Mouse (Mus musculus): ENCODE results near the gene Gm5965. TPM values are rescaled to one million over a fixed set of nuclear protein-coding genes. Genes with fewer than 3 reads are reported as not detected.
"Not testable (repeated sequence)": the region's sequence is repeated elsewhere in the genome, so short reads cannot be mapped to it uniquely, and the experiment has no call there.

Gm5965 gene
- not detected in 2 replicates for polyA plus RNA-seq (2015; fragmentation: Nextera tagmentation; extraction: Ambion mirVana)

- Histone ChIP-seq H3K36me3 (no peaks in the 10 kb centered on the region), H3K27me3 (no peaks in the 10 kb centered on the region), H3K4me2 (no peak within 1 kb of the TSS), H3K4me1 (replicated peaks) (no peaks in the 10 kb centered on the region), H3K9ac (no peak within 1 kb of the TSS), H3K4me3 (no peak within 1 kb of the TSS), H3K9me3 (no peaks in the 10 kb centered on the region), H3K27ac (replicated peaks) (no peak within 1 kb of the TSS)
- no peak for ATAC-seq (ENCODE audit: low read depth)
- WGBS, result 88% methylated on average over 5 of the region's 6 CpGs
These were observed at the start of gene Gm5965 for GRCm38 (mm10) chr16:88777596-88777995. Gene Gm5965 (plus strand): TSS chr16:88777896.

- no peak within 1 kb of the TSS for H3K9ac ChIP-seq
- ATAC-seq (ENCODE audit: low read depth), result no peak
These were observed 48.9 kb upstream of the Gm5965 start, which contains the start of gene Krtap13-1 for GRCm38 (mm10) chr16:88728812-88729275. Gene Krtap13-1 (plus strand): TSS chr16:88728862.

DNA sequence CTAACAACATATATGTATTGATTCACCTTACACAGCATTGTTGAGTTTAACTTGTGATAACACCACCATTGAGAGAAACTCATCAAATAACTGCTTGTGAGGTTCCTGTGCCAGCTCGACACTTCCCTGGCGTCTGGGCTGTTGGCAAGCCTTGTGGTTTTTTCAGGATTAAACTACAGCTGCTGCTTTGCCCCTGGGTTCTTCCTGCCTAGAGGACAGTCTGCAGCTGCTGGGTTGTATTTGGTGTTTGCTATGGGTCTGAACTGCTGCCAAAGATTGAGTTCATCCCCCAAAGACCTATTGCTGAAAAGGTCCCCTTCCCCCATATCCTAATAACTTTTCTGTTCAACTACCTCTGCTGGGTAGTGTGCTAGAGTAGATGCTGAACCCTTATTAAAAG, 42.3 kb upstream of the Gm5965 start:
- no peak overlapping the region for H3K4me3 ChIP-seq
- WGBS, result 72% methylated on average over 2 of the region's 2 CpGs

More at GRCm38 (mm10) chr16:88728812-88729275, 48.9 kb upstream of the Gm5965 start, which contains the start of gene Krtap13-1:
- Histone ChIP-seq H3K36me3 (no peaks in the 10 kb centered on the region), H3K27ac (replicated peaks) (no peak within 1 kb of the TSS), H3K9me3 (no peaks in the 10 kb centered on the region), H3K4me2 (no peak within 1 kb of the TSS), H3K27me3 (no peaks in the 10 kb centered on the region), H3K4me3 (no peak within 1 kb of the TSS), H3K4me1 (replicated peaks) (no peaks in the 10 kb centered on the region)
- 82% methylated on average over 4 of the region's 4 CpGs for WGBS

DNA sequence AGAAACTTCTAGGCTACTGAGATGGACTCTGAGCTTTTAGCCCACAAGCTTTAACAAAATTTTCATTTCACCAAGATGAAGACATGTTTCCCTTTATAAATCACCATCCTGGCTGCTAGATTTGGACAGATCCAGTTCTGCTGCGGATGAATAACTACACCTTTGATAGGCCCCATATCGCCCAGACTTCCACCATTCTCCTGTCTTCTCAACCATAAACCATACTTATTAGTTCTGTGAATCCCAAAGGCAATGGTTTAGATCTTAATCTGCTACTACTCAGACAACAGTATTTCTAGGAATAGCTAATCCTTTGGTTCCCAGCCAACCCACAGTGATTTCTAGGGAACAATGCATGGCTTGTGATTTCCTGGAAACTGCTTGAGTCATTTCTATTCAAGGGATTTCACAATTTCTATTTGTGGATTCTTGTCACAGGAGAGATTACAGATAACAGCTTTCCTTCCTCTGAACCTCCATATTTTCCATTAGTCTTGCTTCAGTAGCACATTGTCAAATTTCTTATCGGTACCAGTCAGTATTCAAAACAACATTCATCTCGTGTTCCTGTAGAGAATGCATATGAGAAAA, 32.9 kb upstream of the Gm5965 start:
- no peak for ATAC-seq (ENCODE audit: low read depth)
- H3K27ac ChIP-seq (replicated peaks), result no peak overlapping the region
- H3K4me3 ChIP-seq, result no peak overlapping the region
- no peaks in the 10 kb centered on the region for H3K27me3 ChIP-seq
- 67% methylated on average over 4 of the region's 4 CpGs for WGBS
- no peaks in the 10 kb centered on the region for H3K9me3 ChIP-seq
- H3K4me2 ChIP-seq, result no peak overlapping the region
- no peak overlapping the region for H3K9ac ChIP-seq
- no peaks in the 10 kb centered on the region for H3K36me3 ChIP-seq
- no peaks in the 10 kb centered on the region for H3K4me1 ChIP-seq (replicated peaks)

More for the DNA sequence above, 42.3 kb upstream of the Gm5965 start:
- no peaks in the 10 kb centered on the region for H3K36me3 ChIP-seq
- H3K27me3 ChIP-seq, result no peaks in the 10 kb centered on the region
- no peaks in the 10 kb centered on the region for H3K4me1 ChIP-seq (replicated peaks)
- H3K4me2 ChIP-seq, result no peak overlapping the region
- H3K27ac ChIP-seq (replicated peaks), result no peak overlapping the region
- no peak for ATAC-seq (ENCODE audit: low read depth)
- no peak overlapping the region for H3K9ac ChIP-seq
- no peaks in the 10 kb centered on the region for H3K9me3 ChIP-seq

DNA sequence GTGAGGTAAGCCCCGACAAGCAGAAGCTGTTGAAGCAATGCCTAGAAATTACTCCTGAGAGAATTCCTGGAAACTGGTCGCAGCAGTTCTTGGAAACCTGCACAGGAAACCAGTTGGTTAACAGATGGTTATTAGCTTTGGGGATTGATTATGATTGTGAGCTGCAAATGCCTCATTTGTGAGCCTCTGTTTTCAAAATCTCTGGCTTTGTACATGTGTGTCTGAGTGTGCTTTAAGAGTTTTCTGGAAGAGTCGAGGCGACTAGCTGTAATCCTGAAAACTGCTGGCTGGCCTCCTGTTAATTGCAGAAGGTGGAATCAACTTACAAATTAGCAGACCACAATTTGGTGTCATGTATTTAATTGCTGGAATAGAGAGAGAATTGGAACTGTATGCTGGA, 29.8 kb upstream of the Gm5965 start:
- H3K4me3 ChIP-seq, result no peak overlapping the region
- no peak overlapping the region for H3K27ac ChIP-seq (replicated peaks)
- H3K9me3 ChIP-seq, result no peaks in the 10 kb centered on the region
- no peak for ATAC-seq (ENCODE audit: low read depth)
- no peaks in the 10 kb centered on the region for H3K4me1 ChIP-seq (replicated peaks)
- no peaks in the 10 kb centered on the region for H3K36me3 ChIP-seq
- WGBS, result 64% methylated on average over 4 of the region's 4 CpGs
- H3K27me3 ChIP-seq, result no peaks in the 10 kb centered on the region
- no peak overlapping the region for H3K9ac ChIP-seq
- H3K4me2 ChIP-seq, result no peak overlapping the region

DNA sequence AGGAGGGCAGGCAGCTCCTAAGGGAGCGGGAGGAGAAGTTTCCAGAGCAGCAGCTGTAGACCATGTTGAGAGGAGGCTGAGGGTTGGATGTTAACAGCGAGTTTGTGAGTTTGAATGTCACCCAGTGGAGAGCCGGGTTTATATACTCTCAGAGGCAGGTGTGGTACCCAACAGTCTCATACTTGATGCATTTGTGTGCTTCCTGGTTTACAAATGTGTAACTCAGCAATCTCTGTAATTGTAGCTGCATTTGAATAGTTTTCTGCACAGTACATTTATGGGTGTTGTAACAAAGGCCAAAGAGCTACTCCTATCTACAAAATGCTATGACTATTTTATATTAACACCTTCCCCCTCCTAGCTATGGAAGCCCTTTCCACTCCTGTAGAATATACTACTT, 26.2 kb upstream of the Gm5965 start, which contains the start of gene Krtap13:
Gene Krtap13, minus strand, starts transcription at position 101 of the 400 bp plus-strand sequence.
- ATAC-seq (ENCODE audit: low read depth); H3K36me3 ChIP-seq; H3K4me1 ChIP-seq (replicated peaks); H3K9me3 ChIP-seq; H3K4me3 ChIP-seq; H3K9ac ChIP-seq; H3K27ac ChIP-seq (replicated peaks); H3K27me3 ChIP-seq; H3K4me2 ChIP-seq: not testable (repeated sequence)
- 95% methylated on average over 3 of the region's 3 CpGs for WGBS

DNA sequence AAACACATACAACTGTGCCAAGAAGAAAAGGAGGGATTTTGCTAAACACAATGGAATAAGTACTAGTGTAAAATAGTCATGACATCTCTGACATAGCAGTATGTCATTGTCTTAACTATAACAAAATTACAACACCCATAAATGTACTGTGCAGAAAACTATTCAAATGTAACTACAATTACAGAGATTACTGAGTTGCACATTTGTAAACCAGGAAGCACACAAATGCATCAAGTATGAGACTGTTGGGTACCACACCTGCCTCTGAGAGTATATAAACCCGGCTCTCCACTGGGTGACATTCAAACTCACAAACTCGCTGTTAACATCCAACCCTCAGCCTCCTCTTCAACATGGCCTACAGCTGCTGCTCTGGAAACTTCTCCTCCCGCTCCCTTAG, 19.1 kb upstream of the Gm5965 start, which contains the start of gene 2310034C09Rik:
Gene 2310034C09Rik, plus strand, starts transcription at position 301 of the 400 bp plus-strand sequence.
- not testable (repeated sequence) for H3K4me2 ChIP-seq; H3K27ac ChIP-seq (replicated peaks); H3K27me3 ChIP-seq; H3K9ac ChIP-seq; H3K4me3 ChIP-seq; H3K36me3 ChIP-seq; ATAC-seq (ENCODE audit: low read depth); H3K9me3 ChIP-seq; H3K4me1 ChIP-seq (replicated peaks)
- WGBS, result 87% methylated on average over 3 of the region's 3 CpGs

DNA sequence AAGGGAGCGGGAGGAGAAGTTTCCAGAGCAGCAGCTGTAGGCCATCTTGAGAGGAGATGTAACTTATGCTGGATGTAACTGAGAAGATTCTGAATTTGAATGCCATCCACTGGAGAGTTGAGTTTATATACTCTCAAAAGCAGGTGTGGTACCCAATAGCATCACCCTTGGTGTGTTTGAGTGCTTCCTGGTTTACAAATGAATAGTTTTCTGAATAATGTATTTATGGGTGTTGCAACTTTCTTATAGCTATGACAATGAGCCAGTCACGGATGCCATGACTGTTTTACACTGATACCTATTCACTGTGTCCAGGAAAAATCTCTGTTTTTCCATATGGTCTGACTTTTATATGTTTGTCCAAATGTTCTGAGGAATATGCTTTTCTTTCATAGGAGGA, 3.6 kb upstream of the Gm5965 start, which contains the start of gene 2310057N15Rik:
Gene 2310057N15Rik, minus strand, starts transcription at position 101 of the 400 bp plus-strand sequence.
- no peak for ATAC-seq (ENCODE audit: low read depth)
- no peaks in the 10 kb centered on the region for H3K36me3 ChIP-seq
- H3K27ac ChIP-seq (replicated peaks), result no peak within 1 kb of the TSS
- no peaks in the 10 kb centered on the region for H3K27me3 ChIP-seq
- no peak within 1 kb of the TSS for H3K4me2 ChIP-seq
- no peaks in the 10 kb centered on the region for H3K9me3 ChIP-seq
- WGBS, result 86% methylated on average over 2 of the region's 2 CpGs
- H3K9ac ChIP-seq, result no peak within 1 kb of the TSS
- no peaks in the 10 kb centered on the region for H3K4me1 ChIP-seq (replicated peaks)
- H3K4me3 ChIP-seq, result no peak within 1 kb of the TSS

DNA sequence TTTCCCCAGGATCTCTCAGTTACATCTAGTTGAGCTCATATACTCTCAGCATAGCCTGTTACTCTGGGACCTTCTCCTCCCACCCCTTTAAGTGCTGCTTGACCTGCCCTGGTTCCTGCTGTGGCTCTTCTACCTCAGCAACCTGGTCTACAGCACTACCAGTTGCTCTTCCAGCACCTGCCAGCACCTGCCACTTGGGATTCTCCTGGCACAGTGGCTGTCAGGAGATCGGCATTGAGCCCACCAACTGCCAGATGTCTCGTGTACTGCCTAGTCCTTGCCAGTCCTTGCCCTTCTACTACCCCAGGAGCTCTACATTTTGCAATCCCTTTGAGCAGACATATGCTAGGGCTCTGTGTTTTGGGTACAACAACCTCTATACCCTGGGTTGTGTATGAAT, 9.1 kb downstream of the Gm5965 start:
- Histone ChIP-seq H3K4me1 (replicated peaks) (no peaks in the 10 kb centered on the region), H3K4me2 (no peak overlapping the region), H3K36me3 (no peaks in the 10 kb centered on the region), H3K9ac (no peak overlapping the region), H3K27ac (replicated peaks) (no peak overlapping the region), H3K9me3 (no peaks in the 10 kb centered on the region), H3K4me3 (no peak overlapping the region), H3K27me3 (no peaks in the 10 kb centered on the region)
- WGBS, result 79% methylated on average over 2 of the region's 2 CpGs
- no peak for ATAC-seq (ENCODE audit: low read depth)

DNA sequence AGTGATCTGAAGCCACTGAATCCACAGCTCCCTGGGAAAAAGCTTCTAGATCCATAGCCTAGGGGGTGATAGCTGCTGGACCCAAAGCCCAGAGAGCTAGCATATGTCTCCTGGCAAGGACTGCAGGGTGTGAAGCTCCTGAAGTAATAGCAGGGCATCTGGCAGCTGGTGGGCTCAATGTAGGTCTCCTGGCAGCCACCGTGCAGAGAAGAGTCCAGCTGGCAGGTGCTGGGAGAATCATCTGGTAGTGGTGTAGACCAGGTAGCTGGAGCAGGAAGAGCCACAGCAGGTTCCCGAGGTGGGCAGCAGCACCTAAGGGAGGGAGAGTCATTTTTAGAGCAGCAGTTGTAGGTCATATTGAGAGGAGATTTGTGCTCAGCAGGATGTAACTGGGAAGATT, 34.1 kb downstream of the Gm5965 start, which contains the start of gene Gm20741:
Gene Gm20741, minus strand, starts transcription at position 394 of the 400 bp plus-strand sequence.
- no peak within 1 kb of the TSS for H3K4me3 ChIP-seq
- ATAC-seq (ENCODE audit: low read depth), result no peak
- no peak within 1 kb of the TSS for H3K4me2 ChIP-seq
- 81% methylated on average over 2 of the region's 2 CpGs for WGBS
- H3K9ac ChIP-seq, result no peak within 1 kb of the TSS
- H3K36me3 ChIP-seq, result no peaks in the 10 kb centered on the region
- H3K27me3 ChIP-seq, result no peaks in the 10 kb centered on the region
- no peaks in the 10 kb centered on the region for H3K9me3 ChIP-seq
- H3K4me1 ChIP-seq (replicated peaks), result no peaks in the 10 kb centered on the region
- no peak within 1 kb of the TSS for H3K27ac ChIP-seq (replicated peaks)

DNA sequence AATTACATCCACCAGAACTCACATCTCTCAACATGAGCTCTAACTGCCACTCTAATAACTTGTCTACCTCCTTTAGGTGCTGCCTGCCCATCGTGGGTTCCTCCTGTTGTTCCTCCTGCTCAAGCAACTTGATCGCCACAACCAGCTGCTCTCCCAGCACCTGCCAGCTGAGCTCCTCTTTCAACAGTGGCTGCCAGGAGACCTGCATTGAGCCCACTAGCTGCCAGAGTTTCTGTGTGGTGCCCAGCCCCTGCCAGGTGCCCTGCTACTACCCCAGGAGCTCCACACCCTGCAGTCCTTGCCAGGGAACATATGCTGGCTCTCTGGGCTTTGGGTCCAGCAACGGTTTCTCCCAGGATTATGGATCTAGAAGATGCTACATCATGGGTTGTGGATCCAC, 42.4 kb downstream of the Gm5965 start, which contains the start of gene Krtap15:
Gene Krtap15, plus strand, starts transcription at position 150 of the 400 bp plus-strand sequence.
- ATAC-seq (ENCODE audit: low read depth), result no peak
- H3K9ac ChIP-seq, result no peak within 1 kb of the TSS
- H3K4me2 ChIP-seq, result no peak within 1 kb of the TSS
- no peaks in the 10 kb centered on the region for H3K27me3 ChIP-seq
- 84% methylated on average over 3 of the region's 3 CpGs for WGBS
- H3K4me1 ChIP-seq (replicated peaks), result no peaks in the 10 kb centered on the region
- no peak within 1 kb of the TSS for H3K27ac ChIP-seq (replicated peaks)
- no peak within 1 kb of the TSS for H3K4me3 ChIP-seq
- H3K9me3 ChIP-seq, result no peaks in the 10 kb centered on the region
- no peaks in the 10 kb centered on the region for H3K36me3 ChIP-seq

GRCm38 (mm10) chr16:88823736-88824135, 46.0 kb downstream of the Gm5965 start:
- Histone ChIP-seq H3K9ac (no peak overlapping the region), H3K27ac (replicated peaks) (no peak overlapping the region), H3K9me3 (no peaks in the 10 kb centered on the region), H3K4me1 (replicated peaks) (peaks cover 10% of the 10 kb centered on the region; the same call in 1 of the 2 replicates), H3K27me3 (no peaks in the 10 kb centered on the region), H3K4me2 (no peak overlapping the region), H3K36me3 (no peaks in the 10 kb centered on the region), H3K4me3 (no peak overlapping the region)
- ATAC-seq (ENCODE audit: low read depth), result no peak
- WGBS, result 81% methylated on average over 3 of the region's 3 CpGs
